Mouse (Mus musculus) G1E (cell line): ENCODE data around the gene Esyt1.

ENCODE experiments used
- CTCF ChIP-seq: IDR thresholded peaks from 2 replicates; pipeline ENCODE4 v1.5.1; 2012; ENCODE audit warnings: low read depth, low read length, inconsistent platforms, mixed read lengths
- GATA1 ChIP-seq: IDR thresholded peaks from 2 replicates; pipeline ENCODE4 v1.6.1; 2012; ENCODE audit warnings: borderline replicate concordance, low read length, inconsistent platforms, mixed read lengths
- TAL1 ChIP-seq: conservative IDR thresholded peaks from 2 replicates; pipeline ENCODE4 v1.6.1; 2012; ENCODE audit warnings: low read depth, low read length, inconsistent platforms, mixed read lengths

DNA sequence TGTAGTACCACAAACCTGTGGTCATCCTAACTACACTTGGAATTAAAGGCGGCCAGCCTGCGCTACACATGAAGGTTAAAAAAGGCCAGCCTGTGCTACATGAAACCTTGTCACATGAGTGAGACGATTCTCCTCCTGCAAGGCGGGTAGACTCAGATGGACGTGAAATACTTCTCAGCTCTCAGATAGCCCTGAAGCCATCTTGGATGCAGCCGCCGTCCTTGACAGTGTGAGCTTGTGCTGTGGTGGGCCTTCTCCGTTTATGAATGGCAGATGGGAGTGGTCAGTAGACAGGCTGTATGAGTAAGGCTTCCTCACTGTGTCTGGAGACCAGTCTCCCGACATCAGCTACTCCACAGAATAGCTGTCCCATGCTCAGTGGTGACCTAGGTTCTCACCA lies 16.5 kb downstream of the Esyt1 start:
- TF ChIP-seq GATA1, result no peak
- no peak for TF ChIP-seq CTCF
- TF ChIP-seq TAL1, result no peak
